Mouse (Mus musculus): ENCODE measurements around the gene Siah3. TPM values are rescaled to one million over a fixed set of nuclear protein-coding genes. Genes with fewer than 3 reads are reported as not detected.

Siah3 gene
- total and polyA plus RNA-seq, 3 experiments = 0.04 to 0.29 TPM; not detected in 1

DNA sequence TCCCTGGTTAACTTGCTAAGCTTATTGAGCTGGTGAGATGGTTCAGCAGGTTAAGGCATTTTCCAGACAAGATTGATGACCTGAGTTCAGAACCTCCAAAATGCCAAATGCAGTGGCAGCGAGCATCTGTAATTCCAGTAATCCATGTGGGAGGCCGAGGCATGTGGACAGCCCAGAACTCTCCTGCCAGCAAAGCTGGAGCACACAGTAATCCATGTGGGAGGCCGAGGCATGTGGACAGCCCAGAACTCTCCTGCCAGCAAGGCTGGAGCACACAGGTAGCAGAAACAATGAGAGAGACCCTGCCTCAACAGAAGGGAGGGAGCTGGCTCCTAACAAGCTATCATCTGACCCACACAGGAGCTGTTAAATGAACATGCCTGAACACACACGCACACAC is 13.2 kb downstream of the Siah3 start:
- peaks cover 2 to 3% of the 10 kb centered on the region in 2 experiments; a peak in 3 of 4 replicates for H3K27me3 ChIP-seq (ENCODE audit: control insufficient read depth in 1 of 2, insufficient read depth in 2 of 2, low read length in 2 of 2)
- TF ChIP-seq MYB (IDR thresholded peaks at IDR 0.05; ENCODE audit: low read depth, low read length) = no peak
- TF ChIP-seq POLR2AphosphoS2 (IDR thresholded peaks at IDR 0.05; ENCODE audit: low read length) = no peak
- no peak for TF ChIP-seq ZC3H11A (IDR thresholded peaks at IDR 0.05; ENCODE audit: low read depth, low read length)
- no peak for TF ChIP-seq TCF12 (IDR thresholded peaks at IDR 0.05; ENCODE audit: low read depth, low read length)
- TF ChIP-seq CTCF (IDR thresholded peaks at IDR 0.05 in 2 of 3, conservative IDR thresholded peaks at IDR 0.05 in 1 of 3; ENCODE audit: control insufficient read depth in 1 of 3, insufficient read depth in 1 of 3, low read depth in 2 of 3, low read length in 3 of 3, poor library complexity in 1 of 3, severe bottlenecking in 1 of 3) = no peak
- TF ChIP-seq SMC3 (IDR thresholded peaks at IDR 0.05; ENCODE audit: low read depth, low read length) = no peak
- no peak for TF ChIP-seq ZMIZ1 (IDR thresholded peaks at IDR 0.05; ENCODE audit: low read depth, low read length)
- no peaks in the 10 kb centered on the region for H3K4me1 ChIP-seq (ENCODE audit: control insufficient read depth in 1 of 2, insufficient read depth in 2 of 2, low read length in 2 of 2)
- no peak overlapping the region for H3K27ac ChIP-seq (ENCODE audit: control insufficient read depth, low read depth, low read length)
- DNase-seq (ENCODE audit: low read depth, low spot score) = no peak
- H3K36me3 ChIP-seq (ENCODE audit: control insufficient read depth in 1 of 2, insufficient read depth in 2 of 2, low read length in 2 of 2) = no peaks in the 10 kb centered on the region
- H3K4me3 ChIP-seq (ENCODE audit: control insufficient read depth in 1 of 2, insufficient read depth in 1 of 2, low read depth in 2 of 2, low read length in 2 of 2) = no peak overlapping the region
- H3K79me2 ChIP-seq (ENCODE audit: control insufficient read depth, insufficient read depth, low read length, poor library complexity) = no peaks in the 10 kb centered on the region
- no peak overlapping the region for H3K9ac ChIP-seq (ENCODE audit: control insufficient read depth, low read depth, low read length, poor library complexity, severe bottlenecking)
- no peaks in the 10 kb centered on the region for H3K9me3 ChIP-seq (replicated peaks; ENCODE audit: insufficient read depth, low read length)

DNA sequence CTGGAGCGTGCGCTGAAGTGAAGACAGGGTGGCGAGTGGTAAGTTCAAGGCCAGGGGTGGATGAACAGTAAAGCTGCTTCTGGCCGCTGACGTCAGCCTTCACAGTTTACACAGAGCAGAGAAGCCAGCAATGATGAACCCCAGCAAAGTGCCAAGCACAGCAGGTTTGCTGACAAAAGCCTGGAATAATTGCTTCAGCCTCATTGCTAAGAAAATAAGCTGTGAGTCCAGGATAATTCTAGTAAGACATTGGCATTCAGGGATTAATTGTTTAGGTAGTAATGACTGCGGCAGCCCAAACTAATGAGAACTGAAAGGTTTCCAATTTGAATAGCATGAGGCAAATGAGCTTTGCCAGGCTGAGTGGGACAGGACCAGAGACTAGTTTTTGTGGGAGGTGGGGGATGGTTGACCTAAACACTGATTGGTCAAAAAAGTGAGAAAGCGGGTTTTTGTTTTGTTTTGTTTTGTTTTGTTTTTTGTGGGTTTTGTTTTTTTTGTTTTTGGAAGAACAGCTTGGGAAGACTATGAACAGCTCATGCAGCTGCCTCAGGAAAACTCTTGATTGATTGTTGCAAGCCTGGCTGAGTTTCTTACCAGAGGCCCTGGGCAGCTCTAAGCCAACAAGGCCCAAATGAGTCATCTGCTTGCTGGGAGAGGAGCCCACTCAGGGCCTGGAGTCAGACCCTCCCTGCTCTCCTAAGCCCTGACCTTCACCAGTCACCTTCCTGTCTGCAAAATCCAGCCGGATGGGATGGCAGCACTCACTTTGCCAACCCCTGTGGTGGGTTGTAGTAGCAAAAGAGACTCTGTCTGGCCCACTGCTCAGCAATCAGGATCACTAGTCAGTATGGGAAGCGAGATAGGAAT is 17.5 kb downstream of the Siah3 start:
- no peaks in the 10 kb centered on the region for H3K79me2 ChIP-seq (ENCODE audit: control insufficient read depth, insufficient read depth, low read length, poor library complexity)
- no peak for DNase-seq (ENCODE audit: low read depth, low spot score)
- H3K9ac ChIP-seq (ENCODE audit: control insufficient read depth, low read depth, low read length, poor library complexity, severe bottlenecking) = no peak overlapping the region

DNA sequence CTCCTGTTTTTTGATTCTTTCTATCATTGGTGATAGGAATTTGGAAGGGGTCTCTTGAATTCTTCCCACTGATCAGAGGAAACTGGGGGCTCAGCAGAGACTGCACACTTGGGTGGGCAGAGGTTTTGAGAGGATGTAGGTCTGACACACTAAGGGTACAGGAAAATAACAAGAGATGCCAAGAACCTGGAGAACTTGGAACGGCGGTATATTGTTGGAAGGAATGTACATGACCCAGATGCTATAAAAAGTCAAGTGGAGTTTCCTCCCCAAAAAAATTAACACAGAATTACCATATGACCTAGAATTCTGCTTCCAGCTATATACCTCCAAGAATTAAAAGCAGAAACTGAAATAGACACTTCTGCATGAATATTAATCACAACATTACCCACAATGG is 20.1 kb downstream of the Siah3 start:
- Histone ChIP-seq H3K9ac (ENCODE audit: control insufficient read depth, low read depth, low read length, poor library complexity, severe bottlenecking) (no peak overlapping the region), H3K27me3 (ENCODE audit: control insufficient read depth in 1 of 2, insufficient read depth in 2 of 2, low read length in 2 of 2) (peaks cover 0 to 2% of the 10 kb centered on the region in 2 experiments; a peak in 1 of 4 replicates), H3K36me3 (ENCODE audit: control insufficient read depth in 1 of 2, insufficient read depth in 2 of 2, low read length in 2 of 2) (no peaks in the 10 kb centered on the region), H3K27ac (ENCODE audit: control insufficient read depth, low read depth, low read length) (no peak overlapping the region), H3K79me2 (ENCODE audit: control insufficient read depth, insufficient read depth, low read length, poor library complexity) (no peaks in the 10 kb centered on the region), H3K4me1 (ENCODE audit: control insufficient read depth in 1 of 2, insufficient read depth in 2 of 2, low read length in 2 of 2) (no peaks in the 10 kb centered on the region), H3K9me3 (replicated peaks; ENCODE audit: insufficient read depth, low read length) (no peaks in the 10 kb centered on the region), H3K4me3 (ENCODE audit: control insufficient read depth in 1 of 2, insufficient read depth in 1 of 2, low read depth in 2 of 2, low read length in 2 of 2) (no peak overlapping the region)
- no peak for DNase-seq (ENCODE audit: low read depth, low spot score)
- TF ChIP-seq TCF12 (IDR thresholded peaks at IDR 0.05; ENCODE audit: low read depth, low read length) = no peak
- TF ChIP-seq ETS1 (IDR thresholded peaks at IDR 0.05; ENCODE audit: low read depth, low read length) = no peak
- no peak for TF ChIP-seq GATA1 (IDR thresholded peaks at IDR 0.05; ENCODE audit: low read depth, low read length)
- TF ChIP-seq CTCF (IDR thresholded peaks at IDR 0.05 in 2 of 3, conservative IDR thresholded peaks at IDR 0.05 in 1 of 3; ENCODE audit: control insufficient read depth in 1 of 3, insufficient read depth in 1 of 3, low read depth in 2 of 3, low read length in 3 of 3, poor library complexity in 1 of 3, severe bottlenecking in 1 of 3) = no peak
- TF ChIP-seq CHD2 (IDR thresholded peaks at IDR 0.05; ENCODE audit: low read length) = no peak
- no peak for TF ChIP-seq MEF2A (IDR thresholded peaks at IDR 0.05; ENCODE audit: extremely low read depth, insufficient replicate concordance, low read depth, low read length, poor library complexity, severe bottlenecking)
- no peak for TF ChIP-seq ZMIZ1 (IDR thresholded peaks at IDR 0.05; ENCODE audit: low read depth, low read length)
- TF ChIP-seq CHD1 (IDR thresholded peaks at IDR 0.05; ENCODE audit: low read depth, low read length) = no peak
- TF ChIP-seq ZC3H11A (IDR thresholded peaks at IDR 0.05; ENCODE audit: low read depth, low read length) = no peak
- no peak for TF ChIP-seq JUND (IDR thresholded peaks at IDR 0.05; ENCODE audit: low read depth, low read length)
- no peak for TF ChIP-seq MYB (IDR thresholded peaks at IDR 0.05; ENCODE audit: low read depth, low read length)
- no peak for TF ChIP-seq ZNF384 (IDR thresholded peaks at IDR 0.05; ENCODE audit: low read depth, low read length)
- no peak for TF ChIP-seq SMC3 (IDR thresholded peaks at IDR 0.05; ENCODE audit: low read depth, low read length)
- no peak for TF ChIP-seq TBP (IDR thresholded peaks at IDR 0.05; ENCODE audit: low read depth, low read length)
- TF ChIP-seq MYC (IDR thresholded peaks at IDR 0.05; ENCODE audit: low read depth, low read length) = no peak
- TF ChIP-seq POLR2A (IDR thresholded peaks at IDR 0.05; ENCODE audit: control insufficient read depth in 1 of 2, insufficient read depth in 1 of 2, low read depth in 1 of 2, low read length in 2 of 2, poor library complexity in 1 of 2) = no peak
- TF ChIP-seq RAD21 (IDR thresholded peaks at IDR 0.05; ENCODE audit: low read depth, low read length) = no peak

More for the DNA sequence above, 17.5 kb downstream of the Siah3 start:
- H3K36me3 ChIP-seq (ENCODE audit: control insufficient read depth in 1 of 2, insufficient read depth in 2 of 2, low read length in 2 of 2) = no peaks in the 10 kb centered on the region
- H3K4me3 ChIP-seq (ENCODE audit: control insufficient read depth in 1 of 2, insufficient read depth in 1 of 2, low read depth in 2 of 2, low read length in 2 of 2) = no peak overlapping the region
- TF ChIP-seq TAL1 (IDR thresholded peaks at IDR 0.05; ENCODE audit: low read length) = no peak
- TF ChIP-seq UBTF (IDR thresholded peaks at IDR 0.05; ENCODE audit: borderline replicate concordance, insufficient read depth, low read depth, low read length) = no peak
- TF ChIP-seq KAT2A (conservative IDR thresholded peaks at IDR 0.05; ENCODE audit: low read depth, low read length) = no peak
- TF ChIP-seq GATA1 (IDR thresholded peaks at IDR 0.05; ENCODE audit: low read depth, low read length) = no peak
- TF ChIP-seq GABPA (IDR thresholded peaks at IDR 0.05; ENCODE audit: low read depth, low read length) = no peak
- no peak for TF ChIP-seq CHD2 (IDR thresholded peaks at IDR 0.05; ENCODE audit: low read length)
- no peak for TF ChIP-seq ZNF384 (IDR thresholded peaks at IDR 0.05; ENCODE audit: low read depth, low read length)
- TF ChIP-seq CTCF (IDR thresholded peaks at IDR 0.05 in 2 of 3, conservative IDR thresholded peaks at IDR 0.05 in 1 of 3; ENCODE audit: control insufficient read depth in 1 of 3, insufficient read depth in 1 of 3, low read depth in 2 of 3, low read length in 3 of 3, poor library complexity in 1 of 3, severe bottlenecking in 1 of 3) = no peak
- no peak for TF ChIP-seq ZC3H11A (IDR thresholded peaks at IDR 0.05; ENCODE audit: low read depth, low read length)
- TF ChIP-seq MYC (IDR thresholded peaks at IDR 0.05; ENCODE audit: low read depth, low read length) = no peak
- no peak for TF ChIP-seq BHLHE40 (IDR thresholded peaks at IDR 0.05; ENCODE audit: borderline replicate concordance, low read depth, low read length)
- no peak for TF ChIP-seq ZMIZ1 (IDR thresholded peaks at IDR 0.05; ENCODE audit: low read depth, low read length)
- TF ChIP-seq NELFE (IDR thresholded peaks at IDR 0.05; ENCODE audit: low read depth, low read length) = no peak
- no peak for TF ChIP-seq MAX (IDR thresholded peaks at IDR 0.05; ENCODE audit: low read length)
- TF ChIP-seq USF1 (IDR thresholded peaks at IDR 0.05; ENCODE audit: low read depth, low read length) = no peak
- H3K4me1 ChIP-seq (ENCODE audit: control insufficient read depth in 1 of 2, insufficient read depth in 2 of 2, low read length in 2 of 2) = no peaks in the 10 kb centered on the region
- peaks cover 1 to 2% of the 10 kb centered on the region in 2 experiments; a peak in 2 of 4 replicates for H3K27me3 ChIP-seq (ENCODE audit: control insufficient read depth in 1 of 2, insufficient read depth in 2 of 2, low read length in 2 of 2)
- no peak overlapping the region for H3K27ac ChIP-seq (ENCODE audit: control insufficient read depth, low read depth, low read length)
- no peaks in the 10 kb centered on the region for H3K9me3 ChIP-seq (replicated peaks; ENCODE audit: insufficient read depth, low read length)

All from MEL (cell line).